Mouse (Mus musculus) ovary, postnatal 10 days (tissue): ENCODE results near the gene Leng9.

Experiments
- DNase-seq: peaks from one replicate; pipeline ENCODE4 v3.0.0; 2022; ENCODE audit warnings: low spot score

Leng9 gene

DNA sequence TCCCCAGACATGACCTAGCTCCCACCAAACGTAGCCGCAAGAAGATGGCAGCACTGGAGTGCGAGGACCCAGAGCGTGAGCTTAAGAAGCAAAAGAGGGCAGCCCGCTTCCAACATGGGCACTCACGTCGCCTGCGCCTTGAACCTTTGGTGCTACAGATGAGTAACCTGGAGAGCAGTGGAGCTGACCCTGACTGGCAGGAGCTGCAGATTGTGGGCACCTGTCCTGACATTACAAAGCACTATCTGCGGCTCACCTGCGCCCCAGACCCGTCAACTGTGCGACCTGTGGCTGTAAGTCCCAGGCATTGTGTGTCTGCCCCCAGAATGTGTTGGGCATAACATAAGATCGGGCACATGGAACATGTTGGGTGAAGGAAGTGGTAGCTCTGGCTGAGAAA, 6.1 kb downstream of the Leng9 start:
- DNase-seq, result no peak

DNA sequence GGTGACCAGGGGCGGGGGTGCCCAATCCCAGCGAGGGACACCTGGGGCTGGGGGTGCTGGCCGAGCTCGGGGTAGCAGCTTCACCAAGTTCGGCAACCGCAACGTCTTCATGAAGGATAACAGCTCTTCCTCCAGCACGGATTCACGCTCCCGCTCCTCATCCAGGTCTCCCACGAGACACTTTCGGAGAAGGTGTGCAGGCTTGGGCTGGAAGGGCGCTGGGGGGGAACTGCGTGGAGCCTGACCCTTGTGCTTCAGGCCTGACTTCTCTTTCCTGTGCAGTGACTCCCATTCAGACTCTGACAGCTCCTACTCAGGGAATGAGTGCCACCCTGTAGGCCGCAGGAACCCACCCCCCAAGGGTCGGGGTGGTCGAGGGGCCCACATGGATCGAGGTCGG, 6.7 kb downstream of the Leng9 start:
- DNase-seq, result no peak

DNA sequence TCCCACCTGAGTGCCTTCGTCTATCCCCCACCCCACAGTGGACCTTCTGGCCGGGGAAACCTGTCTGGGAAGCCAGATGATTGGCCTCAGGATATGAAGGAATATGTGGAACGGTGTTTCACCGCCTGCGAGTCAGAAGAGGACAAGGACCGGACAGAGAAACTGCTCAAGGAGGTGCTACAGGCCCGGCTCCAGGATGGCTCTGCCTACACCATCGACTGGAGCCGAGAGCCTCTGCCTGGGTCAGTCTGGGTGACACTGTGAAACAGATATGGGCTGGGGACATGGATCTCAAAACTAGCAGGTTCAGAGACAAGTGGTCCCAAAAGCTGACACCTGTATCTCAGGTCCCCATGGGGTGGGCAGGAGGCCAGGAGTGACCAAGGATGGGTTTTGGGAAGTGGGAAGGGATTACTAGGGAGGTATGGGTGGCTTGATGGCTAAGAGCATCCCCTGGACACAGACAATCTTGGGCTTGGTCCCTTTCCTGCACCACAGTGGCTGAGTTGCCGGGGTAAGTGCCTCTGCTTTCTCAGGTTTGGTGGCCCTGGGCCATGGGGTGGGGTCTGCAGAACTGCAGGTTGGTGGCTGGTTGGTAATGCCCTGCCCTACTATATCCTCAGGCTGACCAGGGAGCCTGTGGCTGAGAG, 7.3 kb downstream of the Leng9 start:
- DNase-seq, result no peak

DNA sequence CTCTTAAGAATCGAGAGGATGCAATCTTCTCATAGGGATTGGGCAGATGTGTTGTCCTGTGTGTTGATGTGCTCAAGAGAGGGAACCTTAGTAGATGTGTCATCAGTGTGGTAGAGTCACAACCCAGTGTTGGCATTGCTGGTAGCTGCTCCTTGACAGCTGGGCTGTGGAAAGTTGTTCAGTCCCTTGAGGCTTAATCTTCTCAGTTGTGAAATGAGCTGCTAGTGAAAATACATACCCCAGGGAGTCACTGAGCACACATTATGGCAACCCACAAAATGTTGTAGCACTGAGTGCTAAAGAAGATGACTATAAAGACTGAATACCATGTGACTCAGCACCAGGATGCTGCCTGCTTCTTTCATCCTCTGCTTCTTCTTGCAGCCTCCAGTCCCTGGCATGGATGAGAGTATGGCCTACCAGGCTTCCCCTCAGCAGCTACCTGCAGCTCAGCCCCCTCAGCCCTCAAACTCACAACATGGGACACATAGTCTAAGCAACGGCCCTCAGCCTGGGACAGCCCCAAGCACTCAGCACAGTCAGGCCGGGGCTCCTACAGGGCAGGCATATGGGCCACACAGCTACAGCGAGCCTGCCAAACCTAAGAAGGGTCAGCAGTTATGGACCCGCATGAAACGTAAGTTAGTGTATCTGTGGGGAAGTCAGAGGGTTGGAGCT, 8.4 kb downstream of the Leng9 start:
- DNase-seq, result no peak

DNA sequence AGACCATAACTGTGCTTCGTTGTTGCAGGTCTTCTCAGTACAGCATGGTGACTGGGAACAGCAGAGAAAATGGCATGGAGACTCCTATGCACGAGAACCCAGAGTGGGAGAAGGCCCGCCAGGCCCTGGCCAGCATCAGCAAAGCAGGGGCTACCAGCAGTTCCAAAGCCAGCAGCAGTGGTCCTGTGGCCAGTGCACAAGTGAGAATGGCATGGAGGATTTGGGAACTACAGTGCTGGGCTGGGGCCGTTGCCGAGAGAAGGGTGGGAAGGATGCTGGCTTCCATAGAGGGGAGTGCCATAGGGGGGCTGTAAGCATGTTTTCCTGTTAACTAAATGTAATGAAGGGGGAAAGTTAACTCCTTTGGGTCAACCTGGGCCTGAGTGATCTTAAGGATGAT, 10.8 kb downstream of the Leng9 start:
- DNase-seq, result no peak

DNA sequence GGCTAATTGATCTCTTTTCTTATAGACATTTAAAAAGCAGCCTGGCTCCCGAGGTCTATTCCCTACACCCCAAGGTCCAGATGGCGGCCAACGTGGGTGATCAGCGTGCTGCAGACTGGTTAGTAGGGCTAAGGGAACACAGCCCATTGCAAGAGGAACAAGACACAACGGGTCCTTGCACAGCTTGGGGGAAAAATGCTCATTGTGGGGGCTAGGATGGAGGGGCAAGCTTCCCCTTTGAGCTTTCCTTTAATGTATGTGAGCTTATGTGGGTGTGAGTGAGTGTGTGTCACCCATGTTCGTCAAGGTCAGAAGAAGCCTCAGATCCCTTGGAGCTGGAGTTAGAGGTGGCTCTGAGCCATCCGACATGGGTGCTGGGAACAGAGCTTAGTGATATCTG, 11.5 kb downstream of the Leng9 start:
- no peak for DNase-seq

DNA sequence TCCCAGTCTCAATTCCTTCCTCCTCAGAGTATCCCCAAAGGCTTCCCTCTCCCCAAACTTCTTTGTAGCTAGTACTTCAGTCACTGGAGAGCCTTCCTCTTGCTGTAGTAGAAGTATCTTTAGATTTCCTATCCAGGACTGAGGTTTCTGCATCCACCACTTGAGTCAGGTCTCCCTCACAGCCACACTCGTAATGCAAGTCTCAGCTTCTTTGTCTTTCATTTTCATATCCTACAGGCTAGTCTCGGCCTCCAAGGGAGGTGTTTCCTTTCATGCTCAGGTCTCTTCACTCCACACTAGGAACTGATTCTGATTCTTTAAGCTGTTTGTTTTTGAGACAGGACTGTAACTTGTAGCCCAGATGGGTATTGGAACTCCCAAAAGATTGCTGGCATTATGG, 12.0 kb downstream of the Leng9 start:
- no peak for DNase-seq

DNA sequence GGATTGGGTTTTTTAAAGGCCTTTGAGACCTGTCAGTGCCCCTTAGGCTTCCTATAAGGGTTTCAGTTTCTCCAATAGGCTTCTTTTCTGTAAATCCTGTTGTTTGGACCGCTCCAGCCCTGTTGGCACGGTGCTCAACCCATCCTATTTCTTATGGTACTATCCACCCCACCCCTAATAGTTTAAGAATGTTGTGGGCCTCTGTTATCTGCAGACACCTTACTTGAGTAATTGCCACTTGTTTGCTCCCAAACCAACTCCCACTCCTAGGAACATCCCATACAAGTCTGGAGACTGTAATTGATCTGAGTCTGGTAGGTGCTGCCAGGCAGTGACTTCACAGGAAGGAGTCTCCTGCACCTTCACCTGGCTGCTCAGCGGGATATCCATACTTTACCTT, 12.4 kb downstream of the Leng9 start:
- DNase-seq, result no peak

DNA sequence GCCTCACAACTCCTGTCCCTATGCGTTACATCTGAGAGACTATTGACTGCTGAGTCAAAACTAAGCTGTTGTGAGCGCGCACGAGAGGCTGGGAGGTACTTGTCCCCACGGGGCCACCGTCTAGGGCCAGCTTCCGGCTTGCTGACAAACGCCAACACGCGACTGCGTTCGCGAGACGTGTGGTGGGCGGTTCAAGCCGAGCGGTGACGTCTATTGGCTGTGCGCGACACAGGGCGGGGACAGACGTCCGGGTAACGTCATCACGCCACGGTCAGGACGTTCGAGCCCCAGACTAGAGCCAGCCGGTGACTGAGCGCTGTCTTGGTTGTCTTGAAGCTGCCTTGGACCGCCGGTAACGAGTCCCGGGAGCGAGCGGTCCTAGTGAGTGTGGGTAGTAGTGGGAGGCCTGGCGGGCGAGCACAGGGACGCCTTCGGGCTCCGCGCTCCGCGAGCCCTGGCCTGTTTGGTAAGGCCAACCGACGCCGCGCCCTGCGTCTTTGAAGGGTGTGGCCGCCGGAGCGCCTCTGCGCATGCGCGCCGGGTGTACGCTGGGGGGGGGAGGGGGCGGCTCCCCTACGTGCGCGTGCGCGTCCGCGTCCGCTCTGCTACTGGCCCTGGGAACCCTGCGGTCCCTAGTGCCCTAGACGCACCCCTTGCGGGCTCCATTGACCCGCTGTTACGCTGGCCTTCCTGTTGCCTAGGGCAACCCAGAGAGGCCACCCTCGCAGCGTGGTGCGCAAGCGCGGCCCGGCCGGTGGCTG, 13.2 kb downstream of the Leng9 start, which contains the start of gene Leng8:
Gene Leng8 (plus strand): TSS at position 269 of the 761 bp plus-strand sequence.
- DNase-seq, result peak; percentile 97

DNA sequence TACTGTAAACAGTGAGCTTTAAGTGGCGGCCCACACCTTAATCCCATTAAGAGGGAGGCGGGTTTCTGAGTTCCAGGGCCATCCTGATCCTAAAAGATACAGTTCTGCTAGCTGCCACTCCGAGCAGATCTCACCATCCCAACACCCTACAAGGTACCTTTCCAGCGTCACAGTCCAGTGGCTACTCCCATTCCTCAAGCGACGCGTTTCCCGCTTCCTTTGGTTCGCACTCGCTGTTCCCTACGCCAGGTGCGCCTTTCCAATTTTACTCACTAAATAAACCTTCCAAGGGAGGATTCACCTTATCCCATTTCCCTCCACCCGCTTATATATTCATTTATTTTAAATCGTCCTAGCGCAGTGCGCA, 13.8 kb downstream of the Leng9 start:
- DNase-seq, result no peak

DNA sequence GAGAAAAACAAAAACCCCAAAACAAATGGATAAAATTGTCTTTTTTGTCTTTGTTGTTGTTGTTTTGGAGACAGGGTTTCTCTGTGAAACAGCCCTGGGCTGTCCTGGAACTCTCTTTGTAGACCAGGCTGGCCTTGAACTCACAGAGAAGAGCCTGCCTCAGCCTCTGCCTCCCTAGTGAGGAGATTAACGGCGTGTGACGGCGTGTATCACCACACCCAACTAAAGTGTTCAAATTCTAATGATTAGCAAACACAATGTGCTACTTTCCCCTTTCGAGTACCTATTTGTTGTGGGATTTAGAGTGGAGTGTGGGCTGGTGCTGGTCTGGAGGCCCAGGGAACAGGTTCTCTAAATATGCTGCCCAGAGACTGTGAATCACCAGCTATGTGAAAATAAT, 15.3 kb downstream of the Leng9 start:
- no peak for DNase-seq

DNA sequence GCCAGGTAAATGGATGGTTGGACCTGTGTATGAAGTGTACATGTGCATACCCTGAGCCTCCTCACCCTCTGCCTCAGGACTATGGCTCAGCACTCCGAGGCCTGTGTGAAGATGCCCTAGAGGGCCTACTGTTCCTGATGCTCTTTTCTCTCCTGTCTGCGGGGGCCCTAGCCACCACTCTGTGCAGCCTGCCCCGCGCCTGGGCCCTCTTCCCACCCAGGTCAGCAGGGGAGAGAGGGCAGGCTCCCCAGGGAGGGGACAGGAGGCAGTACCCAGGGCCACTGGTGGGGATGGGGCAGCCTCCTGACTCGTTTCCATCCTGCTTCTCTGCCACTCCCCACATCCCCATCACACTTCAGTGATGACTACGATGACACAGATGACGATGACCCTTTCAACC, 17.2 kb downstream of the Leng9 start:
- no peak for DNase-seq

DNA sequence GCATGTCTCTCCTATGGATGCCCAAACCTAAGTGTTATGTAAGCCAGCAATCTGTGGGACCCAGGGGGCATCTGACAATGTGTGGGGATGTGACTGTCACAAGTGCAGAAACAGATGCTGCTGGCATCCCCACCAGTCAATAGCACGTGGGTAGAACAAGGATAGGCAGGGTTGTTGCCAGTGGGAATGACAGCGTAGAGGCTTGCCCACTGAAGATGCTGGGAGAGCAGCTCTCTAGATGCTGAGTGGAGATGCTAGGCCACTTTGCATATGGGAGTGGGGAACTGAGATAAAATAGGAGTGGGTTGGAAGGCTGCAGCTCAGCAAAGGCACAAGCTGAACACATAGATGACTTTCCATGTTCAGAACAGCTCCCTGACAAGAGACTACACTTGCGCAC, 17.6 kb downstream of the Leng9 start:
- no peak for DNase-seq

DNA sequence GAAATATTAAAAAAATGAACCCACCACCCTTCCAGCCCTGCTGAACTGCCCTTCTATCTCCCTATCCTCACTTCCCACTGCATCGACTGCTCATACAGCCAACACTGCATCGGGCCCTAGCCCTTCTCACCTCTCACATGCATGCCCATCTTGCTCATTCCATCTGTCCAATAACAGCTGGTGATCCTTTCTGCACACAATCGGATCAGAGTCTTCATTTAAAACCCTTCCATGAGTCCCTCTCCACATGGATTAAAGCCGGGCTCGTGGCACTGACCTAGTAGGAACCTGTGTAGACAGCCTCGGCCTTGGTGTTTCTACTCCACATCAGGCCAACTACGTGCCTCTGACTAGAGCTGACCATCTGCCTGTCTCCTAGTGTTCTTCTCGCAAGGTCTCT, 18.2 kb downstream of the Leng9 start:
- no peak for DNase-seq

DNA sequence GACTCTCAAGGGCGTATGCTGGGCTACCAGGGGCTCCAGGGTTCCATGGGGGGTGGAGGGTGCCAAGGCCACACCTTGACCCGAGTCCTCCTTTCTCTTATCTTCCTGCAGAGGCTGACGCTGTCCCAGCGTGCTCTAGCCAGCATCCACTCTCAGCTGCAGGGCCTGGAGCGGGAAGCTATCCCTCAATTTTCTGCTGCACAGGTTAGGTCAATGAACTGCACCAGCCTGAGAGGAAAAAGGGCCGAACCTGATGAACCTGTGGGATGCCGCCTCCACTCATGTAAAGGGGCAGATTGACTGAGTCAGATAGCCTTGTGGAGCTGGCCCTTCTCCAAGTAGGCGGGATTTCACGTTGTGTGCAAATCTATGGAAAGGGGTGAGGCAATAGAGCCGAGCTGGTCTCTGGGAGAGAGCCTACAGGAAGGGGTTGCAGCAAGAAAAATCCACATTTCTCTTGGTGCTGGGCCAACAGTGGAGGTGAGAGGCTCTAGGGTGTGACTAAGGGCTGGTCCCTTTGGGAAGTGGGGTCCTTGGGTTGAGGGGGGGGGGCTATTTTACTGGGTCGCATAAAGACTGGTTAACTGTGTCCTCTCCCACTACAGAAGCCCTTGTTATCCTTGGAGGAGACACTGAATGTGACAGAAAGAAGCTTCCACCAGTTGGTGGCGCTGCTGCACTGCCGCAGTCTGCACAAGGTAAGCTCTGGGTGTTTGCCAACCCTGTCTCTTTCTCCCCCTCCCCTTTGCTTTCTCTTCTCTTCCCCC, 19.3 kb downstream of the Leng9 start:
- DNase-seq, result no peak

DNA sequence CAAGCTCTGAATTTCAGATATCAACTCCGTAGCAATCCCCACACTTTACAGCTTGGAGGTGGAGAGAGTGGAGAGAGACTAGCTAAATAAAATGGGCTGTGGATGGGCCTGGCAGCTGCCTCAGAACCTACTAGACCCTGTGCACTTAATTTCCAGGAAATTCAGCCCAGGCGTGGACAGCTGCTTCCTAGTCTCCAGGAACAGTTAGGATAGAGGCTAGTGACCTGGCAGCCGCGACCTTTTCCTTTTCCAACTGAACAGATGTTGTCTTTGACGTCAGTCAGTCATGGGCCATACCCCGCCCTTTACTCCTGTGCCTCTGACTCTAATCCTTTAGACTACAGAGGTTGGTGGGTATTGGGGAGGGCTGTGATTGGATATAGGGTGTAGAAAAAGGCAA, 21.3 kb downstream of the Leng9 start:
- DNase-seq, result no peak

DNA sequence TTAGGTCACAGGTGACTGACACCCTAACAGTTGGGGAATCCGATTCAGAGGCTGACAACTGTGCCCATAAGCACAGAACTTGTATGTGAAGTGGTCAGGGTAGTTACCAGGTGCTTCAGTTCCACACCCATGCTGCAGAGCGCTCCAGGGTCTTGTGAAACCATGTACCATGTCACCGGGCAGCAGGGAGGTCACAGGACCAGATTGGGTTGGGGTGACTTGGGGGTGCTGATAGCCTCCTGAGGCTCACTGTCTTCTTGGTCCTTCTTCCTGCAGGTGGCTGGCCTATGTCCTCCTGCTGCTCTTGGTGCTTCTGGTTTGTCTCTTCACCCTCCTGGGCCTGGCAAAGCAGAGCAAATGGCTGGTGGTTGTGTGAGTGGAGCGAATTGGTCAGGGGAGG, 22.3 kb downstream of the Leng9 start:
- DNase-seq, result no peak

DNA sequence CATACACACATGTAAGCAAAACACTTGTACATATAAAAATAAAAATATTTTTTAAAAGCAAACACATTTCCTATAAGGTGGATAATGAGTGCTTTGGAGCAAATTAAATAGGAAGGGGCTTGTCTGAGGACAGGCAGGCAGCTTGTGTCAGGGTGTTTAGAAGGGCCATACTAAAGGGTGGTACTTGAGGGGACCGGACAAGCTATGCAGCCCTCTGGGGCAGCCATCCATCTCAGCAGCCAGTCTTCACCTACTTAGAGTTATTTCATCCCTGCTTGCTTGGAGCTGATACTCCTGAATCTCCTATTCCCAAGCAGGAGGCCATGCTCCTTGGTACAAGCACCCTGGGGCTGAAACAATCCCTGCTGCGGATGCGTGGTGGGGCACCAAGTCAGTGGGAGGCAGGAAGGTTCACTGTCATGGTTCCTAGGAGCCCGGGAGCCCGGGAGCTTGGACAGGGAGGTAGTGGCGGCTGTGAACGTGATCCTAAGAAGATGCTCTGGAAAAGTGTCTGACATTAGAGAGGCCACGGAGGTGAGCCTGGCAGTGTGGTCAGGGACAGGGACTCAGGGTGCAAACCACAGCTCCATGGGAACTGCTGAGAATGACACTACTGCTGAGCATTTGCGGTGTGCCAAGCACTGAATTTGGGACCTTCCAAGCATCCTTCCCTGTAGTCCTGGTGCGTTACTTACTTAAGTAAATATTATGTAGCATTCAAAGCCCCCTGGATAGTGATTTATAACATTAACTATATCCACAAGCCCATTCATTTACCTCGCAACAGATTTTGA, 23.0 kb downstream of the Leng9 start:
- no peak for DNase-seq

DNA sequence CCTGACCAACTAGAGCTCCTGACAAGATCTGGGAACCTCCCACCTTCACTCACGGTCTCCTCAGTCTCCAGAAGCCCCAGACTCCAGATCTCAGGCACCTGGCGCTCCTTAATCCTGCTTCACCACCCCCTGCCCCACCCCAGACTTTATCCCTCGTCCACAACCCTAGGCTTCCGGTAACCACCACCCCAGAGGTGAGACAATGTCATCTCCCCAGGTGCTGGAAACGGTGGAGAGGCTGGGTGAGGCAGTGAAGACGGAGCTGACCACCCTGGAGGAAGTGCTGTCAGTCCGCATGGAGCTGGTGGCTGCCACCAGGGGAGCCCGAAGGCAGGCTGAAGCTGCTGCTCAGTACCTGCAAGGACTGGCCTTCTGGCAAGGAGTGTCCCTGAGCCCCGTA, 24.9 kb downstream of the Leng9 start:
- DNase-seq, result no peak

DNA sequence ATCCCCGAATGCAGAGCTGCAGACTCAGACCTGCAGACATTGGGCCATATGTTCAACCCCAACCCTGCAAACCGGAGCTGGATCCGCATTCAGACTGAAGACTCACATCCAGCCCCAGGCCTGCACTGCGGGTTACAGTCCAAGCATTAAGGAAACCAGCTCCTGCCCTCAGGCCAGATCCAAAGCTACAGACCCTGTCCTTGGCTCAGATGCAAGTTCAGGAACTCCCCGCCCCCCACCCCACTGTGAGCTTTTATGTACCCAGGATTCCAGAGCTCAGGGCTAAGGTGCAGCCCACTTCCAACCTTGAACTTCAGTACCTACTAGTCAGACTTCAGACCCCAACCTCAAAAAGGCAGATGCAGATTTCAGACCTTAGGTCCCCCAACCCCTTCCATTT, 25.3 kb downstream of the Leng9 start:
- no peak for DNase-seq

DNA sequence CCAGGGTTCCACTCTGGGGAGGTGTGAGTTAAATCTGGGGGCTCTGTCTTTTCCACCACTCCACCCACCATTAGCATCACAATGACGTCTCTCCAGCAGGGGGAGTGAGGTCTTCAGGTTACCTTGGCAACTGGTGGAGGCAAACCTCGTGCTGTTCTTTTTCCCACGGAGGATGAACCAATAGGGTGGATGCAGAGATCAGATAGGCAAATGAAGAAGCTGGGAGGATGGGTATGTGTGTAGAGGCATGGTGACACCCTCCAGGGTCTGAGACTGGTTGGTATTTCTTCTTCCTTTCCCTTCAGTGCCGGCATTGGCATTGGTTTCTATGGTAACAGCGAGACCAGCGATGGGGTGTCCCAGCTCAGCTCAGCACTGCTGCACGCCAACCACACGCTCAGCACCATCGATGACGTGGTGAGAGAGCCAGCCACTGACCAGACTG, 25.8 kb downstream of the Leng9 start:
- DNase-seq, result no peak

DNA sequence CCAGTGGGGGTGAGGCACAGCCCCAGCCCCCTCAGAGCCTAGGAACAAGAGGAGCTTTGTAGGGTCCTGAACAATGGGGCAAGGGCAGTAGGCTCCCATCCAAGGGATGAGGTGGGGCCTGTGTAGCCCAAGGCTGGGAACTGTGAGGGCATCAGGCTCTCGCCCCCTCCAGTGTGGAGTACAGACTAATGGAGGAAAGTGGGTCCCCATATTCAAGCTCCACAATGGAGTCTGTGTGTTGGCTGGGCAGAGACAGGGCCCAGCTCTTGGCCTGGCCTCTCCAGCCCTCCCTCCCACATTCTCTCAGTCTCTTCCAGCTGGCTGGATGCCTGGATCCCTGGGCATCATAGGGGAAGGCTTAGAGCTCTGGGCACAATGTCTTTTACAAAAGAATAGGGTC, 26.4 kb downstream of the Leng9 start:
- no peak for DNase-seq
